Mouse (Mus musculus) heart, adult 8-10 months (tissue): ENCODE data around the gene Trim40. TPM values are rescaled to one million over a fixed set of nuclear protein-coding genes. Genes with fewer than 3 reads are reported as not detected.

Experiments used
- DNase-seq: peaks from one replicate; pipeline ENCODE4 v3.0.0; 2022; ENCODE audit warnings: low spot score
- total RNA-seq, 4 experiments: library from RNA; stranded (reverse); gene quantifications; 2 replicates each; pipeline ENCODE4 v1.2.4; 2022

The Trim40 gene
- total RNA-seq: under 1 TPM in 1 of 4 experiments, not detected in 3; 0.23 TPM

GRCm38 (mm10) chr17:36890073-36890903 lies at the start of gene Trim40:
Trim40 (minus strand) TSS chr17:36890123.
- no peak for DNase-seq

DNA sequence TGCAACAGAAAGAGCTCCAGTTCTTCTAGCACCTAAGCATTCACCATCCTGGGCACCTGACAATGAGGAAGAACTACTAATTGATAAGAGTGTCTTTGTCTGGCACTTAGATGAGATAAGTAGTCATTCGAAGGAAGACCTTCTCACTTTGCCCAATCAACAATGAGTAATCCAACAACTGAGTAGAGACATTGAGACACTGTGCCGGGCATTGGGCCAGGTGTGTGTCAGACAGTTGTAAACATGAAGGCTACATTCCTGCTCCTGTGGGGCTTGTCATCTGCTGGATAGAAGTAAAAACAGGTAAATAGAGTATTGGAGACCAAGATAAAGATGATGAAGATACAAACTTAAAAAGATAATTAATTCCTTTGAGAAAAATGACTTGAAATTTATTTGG lies 48.1 kb upstream of the Trim40 start:
- no peak for DNase-seq

- peak; percentile 67 for DNase-seq
Measured at GRCm38 (mm10) chr17:36931806-36932205, 41.9 kb upstream of the Trim40 start.

- no peak for DNase-seq
Measured at GRCm38 (mm10) chr17:36931130-36931529, 41.2 kb upstream of the Trim40 start.

DNA sequence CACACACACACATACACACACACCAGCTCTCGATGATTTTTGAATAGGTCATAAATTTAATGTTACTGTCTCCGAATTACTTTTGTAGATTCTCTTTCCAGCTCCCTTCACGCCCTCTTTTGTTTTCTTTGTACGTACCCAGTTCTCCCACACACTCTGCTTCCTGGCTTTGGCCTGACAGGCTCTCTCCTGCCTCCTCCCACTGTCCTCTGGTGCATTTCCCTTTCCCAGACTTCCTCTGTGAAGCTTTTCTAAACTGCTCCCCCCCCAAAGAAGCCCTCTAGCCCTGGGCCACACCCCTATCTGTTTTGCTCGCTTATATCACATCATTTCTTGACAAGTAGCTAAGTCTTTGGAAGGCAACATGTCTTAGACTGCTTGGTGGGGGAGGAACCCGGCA lies 40.3 kb upstream of the Trim40 start:
- peak; percentile 64 for DNase-seq

GRCm38 (mm10) chr17:36929236-36929932 lies 39.5 kb upstream of the Trim40 start:
- no peak for DNase-seq

DNA sequence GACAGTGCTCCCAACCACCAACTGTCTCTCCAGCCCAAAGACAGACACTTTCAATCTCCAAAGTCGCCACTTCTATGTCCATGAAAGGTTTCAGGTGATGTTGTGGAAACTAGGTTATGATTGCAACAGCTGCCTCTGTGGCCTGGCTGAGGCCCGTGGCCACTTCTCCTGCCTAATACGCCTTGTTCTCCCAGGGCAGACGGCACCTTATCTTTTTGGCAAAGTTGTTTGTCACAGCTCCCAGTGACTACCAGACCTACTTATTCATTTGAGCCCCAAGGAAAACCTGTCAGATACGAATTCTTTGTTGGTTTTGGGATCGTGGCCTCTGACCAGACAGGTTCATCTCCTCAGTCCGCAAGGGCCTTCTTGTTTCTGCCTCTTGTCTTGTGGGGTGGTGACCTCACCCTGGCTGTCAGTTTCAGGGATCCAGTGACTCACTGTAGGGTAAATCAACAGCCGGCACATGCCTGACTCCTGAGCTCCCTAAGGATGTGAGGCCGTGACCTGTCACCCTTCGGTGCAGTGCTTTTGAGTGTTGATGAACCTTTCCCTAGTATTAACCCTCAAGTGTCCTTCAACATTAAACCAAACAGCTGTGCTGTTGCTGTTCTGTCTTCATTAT lies 37.7 kb upstream of the Trim40 start:
- DNase-seq: no peak

GRCm38 (mm10) chr17:36923491-36923890 lies 33.6 kb upstream of the Trim40 start:
- no peak for DNase-seq

DNA sequence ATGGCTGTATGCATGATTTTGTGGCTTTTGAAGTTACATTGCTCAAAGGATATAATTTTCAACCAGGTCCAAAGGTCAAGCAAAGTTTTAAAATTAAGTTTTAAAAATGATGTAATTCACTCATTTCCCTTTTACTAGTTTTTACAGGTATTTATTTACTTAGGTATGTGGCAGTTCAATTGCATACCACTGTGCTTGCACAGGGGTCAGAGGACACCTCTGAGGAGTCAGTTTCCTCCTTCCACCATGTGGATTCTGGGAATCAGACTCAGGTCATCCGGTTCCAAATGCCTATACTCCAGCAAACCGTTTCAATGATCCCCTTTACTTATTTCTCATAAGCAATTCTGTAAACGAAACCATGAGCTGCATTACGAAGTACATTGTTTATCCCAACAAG lies 32.8 kb upstream of the Trim40 start:
- DNase-seq: no peak

DNA sequence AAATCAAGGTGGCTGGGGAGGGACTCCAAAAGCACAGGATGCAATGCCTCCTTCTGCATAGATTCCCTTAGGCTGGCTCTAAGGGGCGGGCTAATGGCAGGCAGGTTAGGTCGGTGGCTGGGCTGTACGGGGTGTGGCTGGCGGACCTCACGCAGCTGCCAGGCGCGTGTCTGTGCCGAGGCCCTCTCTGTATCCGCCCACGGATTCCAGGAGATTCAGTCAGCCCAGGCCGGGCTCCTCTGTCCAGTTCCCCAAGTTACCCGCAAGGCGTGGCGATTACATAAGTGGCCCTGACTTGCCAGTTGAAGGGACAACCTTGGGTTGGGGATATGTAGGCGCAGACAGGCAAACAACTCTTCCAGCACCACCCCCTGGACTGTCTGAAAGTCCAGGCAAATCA lies 30.3 kb upstream of the Trim40 start:
- DNase-seq: no peak

DNA sequence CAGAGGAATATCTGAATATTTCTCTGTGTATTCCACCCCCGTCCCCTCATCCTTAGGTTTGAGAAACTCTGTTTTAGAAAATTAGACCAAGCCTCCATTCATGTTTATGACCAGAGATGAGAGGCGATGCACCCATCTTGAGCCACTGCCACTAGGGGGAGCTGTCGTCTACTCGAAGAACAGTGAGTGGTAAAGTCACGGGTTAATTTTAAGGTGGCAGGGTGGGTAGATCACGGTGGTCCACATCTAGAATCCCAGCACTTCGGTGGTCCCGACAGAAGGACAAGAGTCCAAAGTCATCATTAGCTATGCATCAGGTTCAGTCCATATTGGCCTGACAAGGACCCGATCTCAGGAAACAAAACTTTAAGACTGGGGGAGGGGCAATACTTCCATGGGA lies 25.2 kb upstream of the Trim40 start:
- peak; percentile 45 for DNase-seq

GRCm38 (mm10) chr17:36914108-36914507 lies 24.2 kb upstream of the Trim40 start:
- DNase-seq: peak; percentile 62

DNA sequence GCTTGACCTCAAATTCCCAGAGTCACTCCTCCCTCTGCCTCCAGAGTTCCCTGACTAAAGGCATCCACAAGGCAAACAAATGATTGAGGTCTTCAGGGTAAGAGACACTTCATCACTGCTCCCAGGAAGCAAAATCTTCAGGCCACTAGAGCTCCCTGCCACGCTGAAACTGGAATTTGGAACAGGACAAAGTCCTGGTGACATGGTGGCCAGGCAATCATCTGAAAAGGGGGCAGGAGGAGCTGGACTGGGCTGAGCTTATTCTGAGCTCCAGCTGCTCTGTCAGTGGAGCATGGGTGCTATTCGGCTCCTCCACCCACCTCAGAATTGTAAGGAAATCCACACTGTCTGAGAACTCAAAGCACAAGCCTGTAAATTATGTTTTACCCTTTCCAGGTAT lies 22.1 kb upstream of the Trim40 start:
- DNase-seq: no peak

DNA sequence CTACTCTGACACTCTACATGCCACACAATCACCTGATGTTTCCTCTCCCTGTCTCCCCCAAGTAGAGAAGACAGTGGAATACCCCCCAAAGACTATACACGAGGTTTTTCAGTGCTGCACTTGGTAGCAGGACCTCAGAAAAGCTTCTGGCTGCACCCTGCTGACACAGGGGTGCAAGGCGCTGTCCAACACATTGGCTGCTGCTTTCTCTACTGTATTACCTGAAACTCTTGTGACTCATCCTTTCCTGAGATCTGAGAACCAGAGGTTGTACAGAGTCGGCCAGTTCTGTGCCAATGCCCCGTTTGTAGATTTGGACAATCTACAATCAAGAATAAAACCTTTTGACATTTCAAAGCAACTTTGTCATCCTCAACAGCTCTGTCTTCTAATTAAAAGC lies 19.9 kb upstream of the Trim40 start:
- no peak for DNase-seq

DNA sequence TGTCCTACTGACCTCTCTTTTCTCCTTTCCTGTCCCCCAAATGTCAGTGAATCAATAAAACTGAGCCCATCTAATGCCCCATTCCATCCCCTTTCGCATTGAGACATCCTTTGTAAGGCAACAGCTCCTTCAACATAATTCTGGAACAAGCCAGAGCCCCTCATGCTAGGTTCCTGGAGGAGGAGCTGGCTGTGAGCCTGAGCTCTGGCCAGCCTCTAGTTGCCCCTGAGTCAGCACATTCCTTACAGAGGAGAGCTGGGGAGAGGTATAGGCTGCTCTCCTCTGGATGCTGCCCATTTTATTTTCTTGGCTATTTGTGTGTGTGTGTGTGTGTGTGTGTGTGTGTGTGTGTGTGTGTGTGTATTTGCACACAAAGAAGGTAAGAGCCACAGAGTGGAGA lies 18.3 kb upstream of the Trim40 start:
- DNase-seq: no peak

GRCm38 (mm10) chr17:36903651-36904050 lies 13.7 kb upstream of the Trim40 start:
- no peak for DNase-seq

DNA sequence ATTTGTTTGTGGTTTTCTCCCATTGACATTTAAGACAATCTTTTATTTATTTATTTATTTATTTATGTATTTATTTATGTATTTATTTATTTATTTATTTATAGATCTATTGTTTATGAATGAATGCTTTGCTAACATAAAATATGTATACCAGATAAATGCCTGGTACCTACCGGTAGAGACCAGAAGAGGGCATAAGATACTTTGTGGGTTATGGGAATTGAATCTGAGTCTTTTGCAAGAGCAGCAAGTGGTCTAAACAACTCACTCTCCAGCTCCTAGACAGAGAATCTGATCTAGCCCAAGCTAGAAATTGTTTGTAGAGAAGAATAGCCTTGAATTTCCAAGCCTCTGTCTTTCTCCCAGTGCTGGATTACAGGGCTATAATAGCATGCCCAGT lies 10.8 kb upstream of the Trim40 start:
- no peak for DNase-seq

DNA sequence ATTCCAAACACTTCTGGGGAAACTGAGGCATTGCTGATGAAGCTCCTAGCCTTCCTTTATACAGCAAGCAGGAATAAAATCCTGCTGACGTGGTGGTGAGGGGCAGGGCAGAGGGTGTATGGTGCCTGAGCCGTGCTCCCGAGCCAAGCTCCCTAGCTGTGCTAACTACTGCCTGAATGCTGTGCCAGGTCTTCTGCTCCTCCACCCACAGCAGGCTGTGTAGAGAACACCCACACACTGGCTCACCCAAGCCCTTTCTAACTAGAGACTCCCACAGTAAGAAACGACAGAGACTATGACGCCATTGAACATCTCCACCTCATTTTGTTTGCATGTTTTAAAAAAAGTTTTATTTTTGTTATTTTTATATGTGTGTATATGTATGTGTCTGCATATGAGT lies 10.1 kb upstream of the Trim40 start:
- no peak for DNase-seq

- DNase-seq: no peak
Measured at GRCm38 (mm10) chr17:36899376-36899775, 9.5 kb upstream of the Trim40 start.

DNA sequence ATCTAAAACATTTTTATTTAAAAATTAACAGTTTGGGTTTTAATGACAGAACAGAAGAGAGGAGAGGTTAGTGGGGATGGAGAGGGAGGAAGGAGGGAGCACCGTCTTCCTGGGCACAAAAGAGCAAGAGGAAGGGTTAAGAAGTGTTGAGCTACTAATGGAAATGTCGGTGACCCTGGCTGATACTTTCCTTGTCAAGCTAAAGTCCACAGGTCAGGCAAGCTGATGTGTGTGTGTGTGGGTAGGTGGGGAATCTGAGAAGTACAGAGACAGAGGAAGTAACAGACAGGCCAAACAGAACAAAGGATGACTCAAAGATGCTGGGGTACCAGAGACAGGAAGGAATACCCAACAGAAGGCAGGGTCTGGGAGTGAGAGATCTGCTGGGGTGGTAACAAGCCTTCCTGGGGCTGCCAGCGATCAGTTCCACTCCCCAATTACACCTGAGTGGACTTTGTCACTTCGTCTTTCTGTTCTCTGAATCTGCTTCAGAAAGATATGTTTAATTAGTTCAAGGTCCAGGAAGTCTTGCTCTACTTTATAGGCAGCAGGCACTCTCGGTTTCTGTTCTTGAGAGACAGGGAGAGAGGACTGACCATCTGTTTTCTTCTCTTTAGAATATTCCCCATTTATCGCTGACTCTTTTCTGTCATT lies 7.8 kb upstream of the Trim40 start, which contains the start of gene Trim31:
Trim31 (plus strand) TSS at position 567 of the 654 bp plus-strand sequence.
- no peak for DNase-seq

DNA sequence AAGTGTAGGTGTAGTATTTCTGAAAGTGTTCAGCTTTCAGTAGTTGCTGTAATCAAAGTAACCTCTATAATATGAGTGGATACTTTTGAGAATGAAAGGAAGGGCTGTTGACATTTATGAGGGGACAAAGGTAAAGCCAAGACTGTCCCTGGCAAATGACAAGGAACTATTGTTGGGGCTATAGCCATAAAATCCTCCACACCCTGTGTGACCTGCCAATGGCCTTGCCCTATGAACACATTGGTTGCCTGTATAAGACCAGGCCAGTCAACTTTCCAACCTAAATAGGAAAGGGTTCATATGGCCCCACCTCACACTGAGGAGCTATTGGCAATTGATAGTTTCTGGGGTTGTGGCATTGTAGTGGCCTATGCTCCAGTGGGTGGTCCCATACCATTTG lies 7.1 kb upstream of the Trim40 start:
- no peak for DNase-seq

- DNase-seq: peak; percentile 15
Measured at GRCm38 (mm10) chr17:36896583-36896982, 6.7 kb upstream of the Trim40 start.
